Mouse (Mus musculus): ENCODE measurements at regions not wholly inside any gene's neighbourhood (a gene's known extent, or its start where the extent isn't known, plus 50 kb on each side); places are given as distances from the start of the nearest gene placed in this dataset.

GRCm38 (mm10) chr1:42025781-42026180, 669.8 kb upstream of the Pou3f3 start:
- no peaks in the 10 kb centered on the region for H3K36me3 ChIP-seq
- no peak for ATAC-seq (ENCODE audit: low FRiP score)
- no peak overlapping the region for H3K4me2 ChIP-seq (replicated peaks)
- H3K27me3 ChIP-seq = no peaks in the 10 kb centered on the region
- WGBS = 92% methylated on average over 6 of the region's 6 CpGs
- no peak overlapping the region for H3K9ac ChIP-seq
- no peak overlapping the region for H3K27ac ChIP-seq
- no peaks in the 10 kb centered on the region for H3K4me1 ChIP-seq
- peaks cover 10% of the 10 kb centered on the region for H3K9me3 ChIP-seq (replicated peaks)
- no peak overlapping the region for H3K4me3 ChIP-seq

- no peak overlapping the region for H3K9ac ChIP-seq
- H3K4me1 ChIP-seq = no peaks in the 10 kb centered on the region
- H3K4me2 ChIP-seq (replicated peaks) = no peak overlapping the region
- no peak for ATAC-seq (ENCODE audit: low FRiP score)
- H3K36me3 ChIP-seq = no peaks in the 10 kb centered on the region
- H3K4me3 ChIP-seq = no peak overlapping the region
- H3K27ac ChIP-seq = no peak overlapping the region
- WGBS = 61% methylated on average over 5 of the region's 5 CpGs
- peaks cover 10% of the 10 kb centered on the region for H3K9me3 ChIP-seq (replicated peaks)
- H3K27me3 ChIP-seq = no peaks in the 10 kb centered on the region
These were observed 669.1 kb upstream of the Pou3f3 start for GRCm38 (mm10) chr1:42026423-42026822.

- Histone ChIP-seq H3K27ac (no peak overlapping the region), H3K9ac (no peak overlapping the region), H3K9me3 (replicated peaks) (no peaks in the 10 kb centered on the region), H3K4me2 (replicated peaks) (no peak overlapping the region), H3K36me3 (no peaks in the 10 kb centered on the region), H3K27me3 (no peaks in the 10 kb centered on the region), H3K4me1 (no peaks in the 10 kb centered on the region), H3K4me3 (no peak overlapping the region)
- ATAC-seq (ENCODE audit: low FRiP score) = no peak
- 78% methylated on average over 2 of the region's 2 CpGs for WGBS
These were observed 661.8 kb upstream of the Pou3f3 start for GRCm38 (mm10) chr1:42033786-42034185.

- no peak for ATAC-seq (ENCODE audit: low FRiP score)
These were observed 660.2 kb upstream of the Pou3f3 start for GRCm38 (mm10) chr1:42035371-42035770.

GRCm38 (mm10) chr1:42041544-42041943, 654.0 kb upstream of the Pou3f3 start:
- H3K9me3 ChIP-seq (replicated peaks) = no peaks in the 10 kb centered on the region
- no peaks in the 10 kb centered on the region for H3K4me1 ChIP-seq
- H3K36me3 ChIP-seq = no peaks in the 10 kb centered on the region
- WGBS = 78% methylated on average over 2 of the region's 2 CpGs
- H3K4me3 ChIP-seq = no peak overlapping the region
- H3K9ac ChIP-seq = no peak overlapping the region
- no peak overlapping the region for H3K4me2 ChIP-seq (replicated peaks)
- no peaks in the 10 kb centered on the region for H3K27me3 ChIP-seq
- ATAC-seq (ENCODE audit: low FRiP score) = no peak
- H3K27ac ChIP-seq = no peak overlapping the region

More at GRCm38 (mm10) chr1:42035371-42035770, 660.2 kb upstream of the Pou3f3 start:
- Histone ChIP-seq H3K9ac (no peak overlapping the region), H3K36me3 (no peaks in the 10 kb centered on the region), H3K4me1 (no peaks in the 10 kb centered on the region), H3K4me3 (no peak overlapping the region), H3K4me2 (replicated peaks) (no peak overlapping the region), H3K9me3 (replicated peaks) (no peaks in the 10 kb centered on the region), H3K27ac (no peak overlapping the region), H3K27me3 (no peaks in the 10 kb centered on the region)
- 87% methylated on average over 4 of the region's 4 CpGs for WGBS

- Histone ChIP-seq H3K4me2 (replicated peaks) (no peak overlapping the region), H3K36me3 (no peaks in the 10 kb centered on the region), H3K27ac (no peak overlapping the region), H3K4me3 (no peak overlapping the region), H3K9me3 (replicated peaks) (no peaks in the 10 kb centered on the region), H3K9ac (no peak overlapping the region), H3K4me1 (no peaks in the 10 kb centered on the region), H3K27me3 (no peaks in the 10 kb centered on the region)
- no peak for ATAC-seq (ENCODE audit: low FRiP score)
These were observed 637.1 kb upstream of the Pou3f3 start for GRCm38 (mm10) chr1:42058494-42058893.

- Histone ChIP-seq H3K27me3 (no peaks in the 10 kb centered on the region), H3K4me3 (no peak overlapping the region), H3K27ac (no peak overlapping the region), H3K4me1 (no peaks in the 10 kb centered on the region), H3K9me3 (replicated peaks) (no peaks in the 10 kb centered on the region), H3K4me2 (replicated peaks) (no peak overlapping the region), H3K36me3 (no peaks in the 10 kb centered on the region), H3K9ac (no peak overlapping the region)
- ATAC-seq (ENCODE audit: low FRiP score) = no peak
- WGBS = 70% methylated on average over 5 of the region's 5 CpGs
These were observed 625.5 kb upstream of the Pou3f3 start for GRCm38 (mm10) chr1:42070064-42070463.

GRCm38 (mm10) chr1:42096026-42096425, 599.5 kb upstream of the Pou3f3 start:
- Histone ChIP-seq H3K4me3 (no peak overlapping the region), H3K4me1 (0 out of 2 replicates have a peak, but pooled peaks cover 4% of the 10 kb centered on the region), H3K36me3 (no peaks in the 10 kb centered on the region), H3K4me2 (replicated peaks) (no peak overlapping the region), H3K27ac (no peak overlapping the region), H3K9me3 (replicated peaks) (no peaks in the 10 kb centered on the region), H3K27me3 (no peaks in the 10 kb centered on the region), H3K9ac (no peak overlapping the region)
- 70% methylated on average over 2 of the region's 2 CpGs for WGBS
- ATAC-seq (ENCODE audit: low FRiP score) = no peak

- 0 out of 2 replicates have a peak, but pooled peaks cover 4% of the 10 kb centered on the region for H3K4me1 ChIP-seq
- no peak for ATAC-seq (ENCODE audit: low FRiP score)
- no peaks in the 10 kb centered on the region for H3K9me3 ChIP-seq (replicated peaks)
- no peak overlapping the region for H3K27ac ChIP-seq
- H3K4me2 ChIP-seq (replicated peaks) = no peak overlapping the region
- no peaks in the 10 kb centered on the region for H3K36me3 ChIP-seq
- WGBS = 87% methylated on average over 2 of the region's 2 CpGs
- no peak overlapping the region for H3K9ac ChIP-seq
- no peak overlapping the region for H3K4me3 ChIP-seq
- no peaks in the 10 kb centered on the region for H3K27me3 ChIP-seq
These were observed 597.0 kb upstream of the Pou3f3 start for GRCm38 (mm10) chr1:42098580-42098979.

GRCm38 (mm10) chr1:42107521-42107920, 588.0 kb upstream of the Pou3f3 start:
- H3K27me3 ChIP-seq = no peaks in the 10 kb centered on the region
- no peaks in the 10 kb centered on the region for H3K9me3 ChIP-seq (replicated peaks)
- no peak overlapping the region for H3K4me2 ChIP-seq (replicated peaks)
- no peak overlapping the region for H3K9ac ChIP-seq
- ATAC-seq (ENCODE audit: low FRiP score) = no peak
- H3K4me1 ChIP-seq = peaks cover 6% of the 10 kb centered on the region
- no peaks in the 10 kb centered on the region for H3K36me3 ChIP-seq
- 15% methylated on average over 5 of the region's 5 CpGs for WGBS
- no peak overlapping the region for H3K4me3 ChIP-seq
- H3K27ac ChIP-seq = peak overlapping the region; percentile 17; the same call in 1 of the 2 replicates

GRCm38 (mm10) chr1:42107925-42108324, 587.6 kb upstream of the Pou3f3 start:
- no peak overlapping the region for H3K4me3 ChIP-seq
- WGBS = 40% methylated on average over 1 of the region's 1 CpGs
- no peaks in the 10 kb centered on the region for H3K36me3 ChIP-seq
- ATAC-seq (ENCODE audit: low FRiP score) = no peak
- H3K9me3 ChIP-seq (replicated peaks) = no peaks in the 10 kb centered on the region
- H3K4me2 ChIP-seq (replicated peaks) = no peak overlapping the region
- H3K9ac ChIP-seq = no peak overlapping the region
- H3K27ac ChIP-seq = peak overlapping the region; percentile 17; the same call in 1 of the 2 replicates
- no peaks in the 10 kb centered on the region for H3K27me3 ChIP-seq
- H3K4me1 ChIP-seq = peaks cover 6% of the 10 kb centered on the region

- Histone ChIP-seq H3K27me3 (no peaks in the 10 kb centered on the region), H3K36me3 (no peaks in the 10 kb centered on the region), H3K9ac (no peak overlapping the region), H3K4me2 (replicated peaks) (no peak overlapping the region), H3K4me1 (no peaks in the 10 kb centered on the region; the same call in 1 of the 2 replicates), H3K9me3 (replicated peaks) (peaks cover 7% of the 10 kb centered on the region; the same call in 1 of the 2 replicates), H3K4me3 (no peak overlapping the region), H3K27ac (no peak overlapping the region)
- 60% methylated on average over 13 of the region's 13 CpGs for WGBS
- no peak for ATAC-seq (ENCODE audit: low FRiP score)
These were observed 543.3 kb upstream of the Pou3f3 start for GRCm38 (mm10) chr1:42152175-42152790.

- no peak overlapping the region for H3K4me2 ChIP-seq (replicated peaks)
- H3K9me3 ChIP-seq (replicated peaks) = peaks cover 7% of the 10 kb centered on the region; the same call in 1 of the 2 replicates
- H3K27ac ChIP-seq = no peak overlapping the region
- no peaks in the 10 kb centered on the region for H3K27me3 ChIP-seq
- no peaks in the 10 kb centered on the region; the same call in 1 of the 2 replicates for H3K4me1 ChIP-seq
- H3K36me3 ChIP-seq = no peaks in the 10 kb centered on the region
- 66% methylated on average over 3 of the region's 3 CpGs for WGBS
- H3K4me3 ChIP-seq = no peak overlapping the region
- no peak for ATAC-seq (ENCODE audit: low FRiP score)
- H3K9ac ChIP-seq = no peak overlapping the region
These were observed 542.7 kb upstream of the Pou3f3 start for GRCm38 (mm10) chr1:42152916-42153315.
